Mouse (Mus musculus) cerebellum, adult (tissue): ENCODE measurements at regions not wholly inside any gene's neighbourhood (a gene's known extent, or its start where the extent isn't known, plus 50 kb on each side); places are given as distances from the start of the nearest gene placed in this dataset.
A peak's percentile ranks its signal among the peaks of the same experiment; 100 is the strongest.

Experiments used
- ATAC-seq: cut with Nextera tagmentation; 2 replicates; pipeline ENCODE4 v1.9.2; 2017; ENCODE audit warnings: mild to moderate bottlenecking, moderate library complexity, mixed read lengths; ENCODE audit not compliant: insufficient number of reproducible peaks, low FRiP score, low TSS enrichment

DNA sequence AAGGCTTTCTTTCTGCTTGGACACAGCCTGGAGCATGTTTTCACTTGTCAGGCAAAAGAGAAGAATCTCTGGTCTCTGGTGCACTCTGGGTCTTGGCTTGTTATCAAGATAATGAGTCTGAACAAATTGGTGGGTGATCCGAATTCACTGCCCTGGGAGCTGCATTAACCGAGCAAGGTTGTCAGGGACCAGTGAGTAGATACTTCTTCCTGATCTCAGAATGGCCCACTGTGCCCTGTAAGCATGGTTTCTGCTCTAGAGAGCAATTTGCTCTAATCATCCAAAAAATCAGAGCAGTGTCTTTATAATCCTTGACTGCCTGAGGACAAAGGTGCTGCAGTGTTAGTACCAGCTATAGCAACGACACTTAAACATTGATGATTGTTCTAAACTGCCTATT is 97.2 kb upstream of the 1500015O10Rik start:
- no peak for ATAC-seq

GRCm38 (mm10) chr1:43635718-43636117 is 94.7 kb upstream of the 1500015O10Rik start:
- peak; percentile 61; the same call in 1 of the 2 replicates for ATAC-seq

GRCm38 (mm10) chr1:43637956-43638355 is 92.4 kb upstream of the 1500015O10Rik start:
- no peak for ATAC-seq

- no peak for ATAC-seq
These were observed 58.4 kb upstream of the 1500015O10Rik start for GRCm38 (mm10) chr1:43672031-43672430.
